Mouse (Mus musculus) myocyte (in vitro differentiated cells): Measurements from ENCODE around the gene Tram2. TPM values are rescaled to one million over a fixed set of nuclear protein-coding genes. Genes with fewer than 3 reads are reported as not detected.

ENCODE experiments used
- H3K27me3 ChIP-seq: one replicate; pipeline ENCODE4 v1.6.1; 2011; ENCODE audit not compliant: control insufficient read depth, insufficient read depth, insufficient read length
- H3K36me3 ChIP-seq: one replicate; pipeline ENCODE4 v1.6.1; 2011; ENCODE audit not compliant: control insufficient read depth, insufficient read depth
- H3K4me2 ChIP-seq: one replicate; pipeline ENCODE4 v1.6.1; 2011; ENCODE audit warnings: low read depth, control low read depth
- H3K4me3 ChIP-seq: one replicate; pipeline ENCODE4 v1.5.1; 2011; ENCODE audit warnings: mild to moderate bottlenecking, control low read depth, moderate library complexity
- H3K79me2 ChIP-seq: one replicate; pipeline ENCODE4 v1.6.1; 2011; ENCODE audit not compliant: control insufficient read depth, insufficient read depth
- H3ac ChIP-seq: one replicate; pipeline ENCODE4 v1.6.1; 2011; ENCODE audit not compliant: control insufficient read depth, insufficient read length
- CEBPB ChIP-seq: IDR thresholded peaks from 2 replicates; pipeline ENCODE4 v1.6.1; 2011; ENCODE audit warnings: mild to moderate bottlenecking, moderate library complexity; ENCODE audit not compliant: poor library complexity, insufficient read depth, severe bottlenecking
- E2F4 ChIP-seq: IDR thresholded peaks from one replicate; pipeline ENCODE4 v1.6.1; 2011; ENCODE audit warnings: mild to moderate bottlenecking, control low read depth, moderate library complexity; ENCODE audit not compliant: insufficient read depth
- MAX ChIP-seq: IDR thresholded peaks from one replicate; pipeline ENCODE4 v1.6.1; 2011; ENCODE audit warnings: low read depth, mild to moderate bottlenecking, control low read depth
- MYOD1 ChIP-seq, 3 experiments: IDR thresholded peaks; one replicate each; pipeline ENCODE4 v1.6.1; 2011; ENCODE audit warnings: control low read depth in 2 of 3, low read depth in 2 of 3, mild to moderate bottlenecking in 2 of 3, moderate library complexity in 1 of 3; ENCODE audit not compliant: insufficient read length in 2 of 3, control insufficient read depth in 1 of 3
- MYOG ChIP-seq, 3 experiments: IDR thresholded peaks; one replicate each; pipeline ENCODE4 v1.6.1; 2011; ENCODE audit warnings: control low read depth in 2 of 3, low read depth in 2 of 3, mild to moderate bottlenecking in 2 of 3; ENCODE audit not compliant: insufficient read length in 2 of 3, control insufficient read depth in 1 of 3, insufficient read depth in 1 of 3
- POLR2A ChIP-seq: IDR thresholded peaks from one replicate; pipeline ENCODE4 v1.6.1; 2011; ENCODE audit warnings: low read depth, mild to moderate bottlenecking, control low read depth, moderate library complexity; ENCODE audit not compliant: insufficient read length
- POLR2AphosphoS2 ChIP-seq: IDR thresholded peaks from one replicate; pipeline ENCODE4 v1.6.1; 2011; ENCODE audit warnings: low read depth, control low read depth; ENCODE audit not compliant: insufficient read length
- REST ChIP-seq: IDR thresholded peaks from one replicate; pipeline ENCODE4 v1.6.1; 2011; ENCODE audit warnings: mild to moderate bottlenecking, control low read depth, moderate library complexity; ENCODE audit not compliant: insufficient read depth, insufficient read length
- SRF ChIP-seq: IDR thresholded peaks from one replicate; pipeline ENCODE4 v1.6.1; 2011; ENCODE audit warnings: low read depth; ENCODE audit not compliant: control insufficient read depth, insufficient read length
- TCF12 ChIP-seq: IDR thresholded peaks from one replicate; pipeline ENCODE4 v1.6.1; 2011; ENCODE audit warnings: mild to moderate bottlenecking, control low read depth; ENCODE audit not compliant: poor library complexity, insufficient read depth, severe bottlenecking
- TCF3 ChIP-seq: IDR thresholded peaks from one replicate; pipeline ENCODE4 v1.6.1; 2011; ENCODE audit warnings: low read depth, control low read depth; ENCODE audit not compliant: insufficient read length
- USF1 ChIP-seq: IDR thresholded peaks from one replicate; pipeline ENCODE4 v1.6.1; 2011; ENCODE audit warnings: low read depth, mild to moderate bottlenecking, control low read depth, moderate library complexity
- polyA plus RNA-seq: library from polyadenylated mRNA; unstranded; fragments of >200 nt; fragmentation: generic; extraction: Trizol; gene quantifications from one replicate; pipeline ENCODE4 v1.2.1, GENCODE M21; 2012; ENCODE audit warnings: missing spikeins

Gene Tram2
- polyA plus RNA-seq, 1 experiment, result 4.2 TPM

GRCm38 (mm10) chr1:21074231-21074630 lies 4.8 kb downstream of the Tram2 start:
- Histone ChIP-seq H3K79me2 (peaks cover 49% of the 10 kb centered on the region), H3K27me3 (no peaks in the 10 kb centered on the region), H3K4me2 (no peak overlapping the region), H3ac (no peak overlapping the region), H3K36me3 (no peaks in the 10 kb centered on the region), H3K4me3 (no peak overlapping the region)
- no peak for TF ChIP-seq MYOD1 (IDR thresholded peaks at IDR 0.05; ENCODE audit: control insufficient read depth in 1 of 3, insufficient read length in 2 of 3, low read depth in 2 of 3)
- no peak for TF ChIP-seq TCF12
- TF ChIP-seq MYOG (IDR thresholded peaks at IDR 0.05; ENCODE audit: control insufficient read depth in 1 of 3, insufficient read depth in 1 of 3, insufficient read length in 2 of 3, low read depth in 2 of 3), result no peak
- TF ChIP-seq USF1, result no peak
- no peak for TF ChIP-seq TCF3
- no peak for TF ChIP-seq MAX
- TF ChIP-seq CEBPB, result no peak
- no peak for TF ChIP-seq SRF
- TF ChIP-seq POLR2A, result no peak
- no peak for TF ChIP-seq REST
- TF ChIP-seq E2F4, result no peak
- TF ChIP-seq POLR2AphosphoS2, result no peak

GRCm38 (mm10) chr1:21072875-21073444 lies 6.1 kb downstream of the Tram2 start:
- Histone ChIP-seq H3K36me3 (no peaks in the 10 kb centered on the region), H3K4me2 (no peak overlapping the region), H3K4me3 (no peak overlapping the region), H3K79me2 (peaks cover 43% of the 10 kb centered on the region), H3K27me3 (no peaks in the 10 kb centered on the region), H3ac (no peak overlapping the region)
- TF ChIP-seq REST, result no peak
- TF ChIP-seq SRF, result no peak
- no peak for TF ChIP-seq E2F4
- TF ChIP-seq MYOG (IDR thresholded peaks at IDR 0.05; ENCODE audit: control insufficient read depth in 1 of 3, insufficient read depth in 1 of 3, insufficient read length in 2 of 3, low read depth in 2 of 3), result no peak
- TF ChIP-seq POLR2AphosphoS2, result no peak
- TF ChIP-seq USF1, result no peak
- no peak for TF ChIP-seq MYOD1 (IDR thresholded peaks at IDR 0.05; ENCODE audit: control insufficient read depth in 1 of 3, insufficient read length in 2 of 3, low read depth in 2 of 3)
- no peak for TF ChIP-seq TCF3
- TF ChIP-seq CEBPB, result no peak
- no peak for TF ChIP-seq MAX
- no peak for TF ChIP-seq TCF12
- no peak for TF ChIP-seq POLR2A

GRCm38 (mm10) chr1:21070658-21071057 lies 8.4 kb downstream of the Tram2 start:
- H3K4me3 ChIP-seq, result no peak overlapping the region
- peaks cover 33% of the 10 kb centered on the region for H3K79me2 ChIP-seq
- H3ac ChIP-seq, result no peak overlapping the region
- no peaks in the 10 kb centered on the region for H3K27me3 ChIP-seq
- no peaks in the 10 kb centered on the region for H3K36me3 ChIP-seq
- no peak for TF ChIP-seq MYOG (IDR thresholded peaks at IDR 0.05; ENCODE audit: control insufficient read depth in 1 of 3, insufficient read depth in 1 of 3, insufficient read length in 2 of 3, low read depth in 2 of 3)
- no peak for TF ChIP-seq E2F4
- TF ChIP-seq POLR2AphosphoS2, result no peak
- no peak for TF ChIP-seq TCF3
- TF ChIP-seq USF1, result no peak
- TF ChIP-seq TCF12, result no peak
- TF ChIP-seq CEBPB, result no peak
- no peak for TF ChIP-seq MAX
- no peak for TF ChIP-seq SRF
- TF ChIP-seq REST, result no peak
- TF ChIP-seq POLR2A, result no peak
- no peak overlapping the region for H3K4me2 ChIP-seq

GRCm38 (mm10) chr1:21069830-21070522 lies 9.1 kb downstream of the Tram2 start:
- Histone ChIP-seq H3K4me2 (no peak overlapping the region), H3K79me2 (peaks cover 26% of the 10 kb centered on the region), H3ac (no peak overlapping the region), H3K36me3 (no peaks in the 10 kb centered on the region), H3K27me3 (no peaks in the 10 kb centered on the region), H3K4me3 (no peak overlapping the region)
- TF ChIP-seq REST (no peak), USF1 (no peak), TCF3 (no peak), MAX (no peak), E2F4 (no peak), MYOG (IDR thresholded peaks at IDR 0.05; ENCODE audit: control insufficient read depth in 1 of 3, insufficient read depth in 1 of 3, insufficient read length in 2 of 3, low read depth in 2 of 3) (no peak), MYOD1 (IDR thresholded peaks at IDR 0.05; ENCODE audit: control insufficient read depth in 1 of 3, insufficient read length in 2 of 3, low read depth in 2 of 3) (no peak), POLR2AphosphoS2 (no peak), CEBPB (no peak), TCF12 (no peak), POLR2A (no peak), SRF (no peak)
